Mouse (Mus musculus) midbrain, embryonic 11.5 days (tissue): ENCODE measurements around the gene Rpl19. TPM values are rescaled to one million over a fixed set of nuclear protein-coding genes. Genes with fewer than 3 reads are reported as not detected.

Experiments used
- ATAC-seq: fragments of 200-750 bp; cut with Nextera tagmentation; 2 replicates; pipeline ENCODE4 v1.8.0; 2017; ENCODE audit warnings: moderate TSS enrichment, moderate library complexity; ENCODE audit not compliant: low FRiP score
- DNase-seq: peaks from one replicate; pipeline ENCODE4 v3.0.0; 2015; ENCODE audit warnings: low spot score; ENCODE audit errors: missing footprints
- H3K27ac ChIP-seq: fragments of 300-500 bp; sonication (generic); 2 replicates; pipeline ENCODE4 v1.5.1; 2014; ENCODE audit warnings: low read depth, low read length
- H3K27me3 ChIP-seq: fragments of 300-500 bp; sonication (generic); 2 replicates; pipeline ENCODE4 v1.6.1; 2014; ENCODE audit warnings: mild to moderate bottlenecking, low read length, moderate library complexity, mixed read lengths; ENCODE audit not compliant: control insufficient read depth, insufficient read depth
- H3K36me3 ChIP-seq: fragments of 300-500 bp; sonication (generic); 2 replicates; pipeline ENCODE4 v1.6.1; 2014; ENCODE audit warnings: mild to moderate bottlenecking, low read length, moderate library complexity, mixed read lengths; ENCODE audit not compliant: control insufficient read depth, insufficient read depth
- H3K4me1 ChIP-seq: fragments of 300-500 bp; sonication (generic); 2 replicates; pipeline ENCODE4 v1.6.1; 2014; ENCODE audit warnings: low read length; ENCODE audit not compliant: control insufficient read depth, insufficient read depth
- H3K4me2 ChIP-seq: fragments of 300-500 bp; sonication (generic); 2 replicates; pipeline ENCODE4 v1.6.1; 2014; ENCODE audit warnings: mild to moderate bottlenecking, moderate library complexity
- H3K4me3 ChIP-seq: fragments of 300-500 bp; sonication (generic); 2 replicates; pipeline ENCODE4 v1.5.1; 2014; ENCODE audit warnings: low read depth, low read length
- H3K9ac ChIP-seq: fragments of 300-500 bp; sonication (generic); 2 replicates; pipeline ENCODE4 v1.6.1; 2014; ENCODE audit warnings: low read length
- H3K9me3 ChIP-seq: fragments of 300-500 bp; sonication (generic); 2 replicates; pipeline ENCODE4 v1.6.1; 2016; ENCODE audit warnings: low read length; ENCODE audit not compliant: control insufficient read depth
- WGBS: fragments of 180-500 bp; shearing (Covaris S2); extraction: QIAGEN DNeasy Blood & Tissue Kit; methylation state at CpG from one replicate; pipeline ENCODE4 v1.1.7; 2014; 5-methylcytosine and 5-hydroxymethylcytosine counted together
- polyA plus RNA-seq: library from polyadenylated mRNA; unstranded; fragments of >200 nt; fragmentation: Nextera tagmentation; extraction: Ambion mirVana; gene quantifications from 2 replicates; pipeline ENCODE4 v1.2.1, GENCODE M21; 2014

Rpl19 gene
- polyA plus RNA-seq, 1 experiment from 2014 or later: 991 TPM

GRCm38 (mm10) chr11:97997387-97997960, 29.0 kb upstream of the Rpl19 start:
- H3K27ac ChIP-seq: no peak overlapping the region
- DNase-seq (no peak), ATAC-seq (no peak)
- no peaks in the 10 kb centered on the region for H3K27me3 ChIP-seq
- peaks cover 17% of the 10 kb centered on the region for H3K4me1 ChIP-seq
- H3K4me3 ChIP-seq: no peak overlapping the region
- H3K4me2 ChIP-seq: no peak overlapping the region
- no peaks in the 10 kb centered on the region for H3K9me3 ChIP-seq
- no peaks in the 10 kb centered on the region for H3K36me3 ChIP-seq
- H3K9ac ChIP-seq: no peak overlapping the region
- WGBS: 82% methylated on average over 8 of the region's 8 CpGs

GRCm38 (mm10) chr11:97998074-97998793, 28.3 kb upstream of the Rpl19 start:
- Histone ChIP-seq H3K27ac (no peak overlapping the region), H3K4me1 (peaks cover 22% of the 10 kb centered on the region), H3K4me2 (no peak overlapping the region), H3K36me3 (no peaks in the 10 kb centered on the region), H3K9me3 (no peaks in the 10 kb centered on the region), H3K27me3 (peaks cover under 1% of the 10 kb centered on the region; the same call in 1 of the 2 replicates), H3K4me3 (no peak overlapping the region), H3K9ac (no peak overlapping the region)
- DNase-seq (no peak), ATAC-seq (no peak)
- WGBS: 85% methylated on average over 11 of the region's 11 CpGs

GRCm38 (mm10) chr11:97998898-97999608, 27.5 kb upstream of the Rpl19 start:
- no peak for ATAC-seq
- no peak for DNase-seq
- 70% methylated on average over 7 of the region's 7 CpGs for WGBS
- Histone ChIP-seq H3K4me1 (peaks cover 24% of the 10 kb centered on the region), H3K9ac (no peak overlapping the region), H3K4me2 (no peak overlapping the region), H3K27ac (no peak overlapping the region), H3K27me3 (peaks cover 2% of the 10 kb centered on the region; the same call in 1 of the 2 replicates), H3K36me3 (no peaks in the 10 kb centered on the region), H3K9me3 (no peaks in the 10 kb centered on the region), H3K4me3 (no peak overlapping the region)

- Histone ChIP-seq H3K4me2 (no peak overlapping the region), H3K27me3 (peaks cover 2% of the 10 kb centered on the region; the same call in 1 of the 2 replicates), H3K4me3 (no peak overlapping the region), H3K9me3 (no peaks in the 10 kb centered on the region), H3K36me3 (no peaks in the 10 kb centered on the region), H3K9ac (no peak overlapping the region), H3K27ac (no peak overlapping the region), H3K4me1 (peaks cover 22% of the 10 kb centered on the region)
- 66% methylated on average over 5 of the region's 5 CpGs for WGBS
- ATAC-seq: no peak
- no peak for DNase-seq
These were observed 26.8 kb upstream of the Rpl19 start for GRCm38 (mm10) chr11:97999748-98000147.

GRCm38 (mm10) chr11:98000378-98001140, 26.0 kb upstream of the Rpl19 start:
- Histone ChIP-seq H3K36me3 (no peaks in the 10 kb centered on the region), H3K4me3 (no peak overlapping the region), H3K9me3 (no peaks in the 10 kb centered on the region), H3K4me2 (no peak overlapping the region), H3K27me3 (peaks cover 2% of the 10 kb centered on the region; the same call in 1 of the 2 replicates), H3K9ac (no peak overlapping the region), H3K27ac (no peak overlapping the region), H3K4me1 (peaks cover 14% of the 10 kb centered on the region)
- WGBS: 55% methylated on average over 7 of the region's 7 CpGs
- ATAC-seq: no peak
- no peak for DNase-seq

GRCm38 (mm10) chr11:98001351-98001824, 25.1 kb upstream of the Rpl19 start:
- ATAC-seq (no peak), DNase-seq (no peak)
- no peak overlapping the region for H3K9ac ChIP-seq
- no peaks in the 10 kb centered on the region for H3K36me3 ChIP-seq
- peaks cover 2% of the 10 kb centered on the region; the same call in 1 of the 2 replicates for H3K27me3 ChIP-seq
- H3K4me1 ChIP-seq: peaks cover 10% of the 10 kb centered on the region
- H3K4me2 ChIP-seq: no peak overlapping the region
- 33% methylated on average over 11 of the region's 11 CpGs for WGBS
- H3K9me3 ChIP-seq: no peaks in the 10 kb centered on the region
- no peak overlapping the region for H3K4me3 ChIP-seq
- no peak overlapping the region for H3K27ac ChIP-seq

- Histone ChIP-seq H3K4me1 (peaks cover 10% of the 10 kb centered on the region), H3K36me3 (no peaks in the 10 kb centered on the region), H3K4me2 (no peak overlapping the region), H3K27me3 (peaks cover 2% of the 10 kb centered on the region; the same call in 1 of the 2 replicates), H3K27ac (no peak overlapping the region), H3K9me3 (no peaks in the 10 kb centered on the region), H3K4me3 (no peak overlapping the region), H3K9ac (no peak overlapping the region)
- WGBS: 61% methylated on average over 6 of the region's 6 CpGs
- DNase-seq (no peak), ATAC-seq (no peak)
These were observed 24.5 kb upstream of the Rpl19 start for GRCm38 (mm10) chr11:98001986-98002385.

GRCm38 (mm10) chr11:98002627-98003026, 23.9 kb upstream of the Rpl19 start:
- H3K36me3 ChIP-seq: no peaks in the 10 kb centered on the region
- 0 out of 2 replicates have a peak overlapping the region, but pooled peaks have one; percentile 0 for H3K4me3 ChIP-seq
- H3K9ac ChIP-seq: no peak overlapping the region
- H3K4me1 ChIP-seq: peaks cover 10% of the 10 kb centered on the region
- no peaks in the 10 kb centered on the region for H3K9me3 ChIP-seq
- no peak overlapping the region for H3K27ac ChIP-seq
- 5% methylated on average over 12 of the region's 12 CpGs for WGBS
- ATAC-seq (peak; percentile 25; the same call in 1 of the 2 replicates), DNase-seq (peak; percentile 98)
- H3K4me2 ChIP-seq: peak overlapping the region; percentile 20
- peaks cover 2% of the 10 kb centered on the region; the same call in 1 of the 2 replicates for H3K27me3 ChIP-seq
